10 mouse cellular contexts compared by ENCODE assay signal in the genomic region with DNA sequence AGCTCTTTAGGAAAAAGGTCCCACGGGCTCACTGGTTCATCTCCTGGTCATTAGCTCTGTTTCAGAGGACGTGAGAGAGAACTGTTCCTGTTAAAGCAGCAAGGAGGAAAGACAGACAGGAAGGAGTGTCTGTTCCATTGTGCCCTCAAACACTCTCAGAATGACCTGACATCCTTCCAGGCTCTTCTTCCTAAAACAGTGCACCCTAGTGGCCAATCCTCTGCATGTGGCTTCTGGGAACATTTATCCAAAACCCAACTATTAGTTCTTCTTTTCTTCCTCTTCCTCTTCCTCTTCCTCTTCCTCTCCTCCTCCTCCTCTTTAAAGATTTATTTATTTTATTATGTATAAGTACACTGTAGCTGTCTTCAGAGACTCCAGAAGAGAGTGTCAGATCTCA. TPM values are rescaled to one million over a fixed set of nuclear protein-coding genes. Genes with fewer than 3 reads are reported as not detected.
DNase-seq lines count a peak whose midpoint lies in the region; ATAC-seq and TF ChIP-seq lines count a peak whose summit lies in the region.
"Had no signal": no experiment of that assay in that cellular context is flagged by ENCODE, and none has a peak within 500 bp of the region (broad histone marks: within the 10 kb centered on the region; RNA-seq: fewer than 3 reads in every experiment).

No protein-coding gene starts in this region.

- CTCF ChIA-PET in Patski (lab: Charles Lee) = interaction anchor here (0.8 to 1.8 kb wide), 5 partner anchors 10 to 105 kb away, joined by 3 to 7 read pairs (median 3); no protein-coding TSS in a partner anchor

- no peak overlapping the region for H3K4me2 ChIP-seq in midbrain, embryonic 11.5 days
- H3K4me2 ChIP-seq: stomach, embryonic 15.5 days had no signal

- no peak overlapping the region for H3K27ac ChIP-seq in left cerebral cortex, adult 2 months
- no peak overlapping the region for H3K27ac ChIP-seq in midbrain, embryonic 11.5 days (ENCODE audit: low read depth, low read length)
- H3K27ac ChIP-seq: stomach, embryonic 15.5 days had no signal

- ATAC-seq in Patski = no peak
- ATAC-seq in megakaryocyte-erythroid progenitor cell, adult 5-6 weeks (replicated peaks; ENCODE audit: low FRiP score, low TSS enrichment, poor library complexity, severe bottlenecking) = peak; percentile 84; the same call in 1 of the 2 replicates
- ATAC-seq in midbrain, embryonic 11.5 days (ENCODE audit: low FRiP score) = no peak
- ATAC-seq: hindbrain, embryonic 16.5 days had no signal

- no peaks in the 10 kb centered on the region for H3K4me1 ChIP-seq in midbrain, embryonic 11.5 days (ENCODE audit: control insufficient read depth, insufficient read depth, low read length)
- H3K4me1 ChIP-seq: stomach, embryonic 15.5 days had no signal

- H3K4me3 ChIP-seq in left cerebral cortex, adult 2 months = no peak overlapping the region
- H3K4me3 ChIP-seq in midbrain, embryonic 11.5 days (ENCODE audit: low read depth, low read length) = no peak overlapping the region
- H3K4me3 ChIP-seq: stomach, embryonic 15.5 days had no signal

- DNase-seq in embryo, embryonic 10 days (ENCODE audit: low spot score) = peak; percentile 60
- no peak for DNase-seq in embryo, embryonic 9.5 days (ENCODE audit: extremely low spot score)
- DNase-seq in left cerebral cortex, adult 2 months (ENCODE audit: extremely low spot score in 1 of 2, low spot score in 2 of 2) = no peak
- DNase-seq in left cerebral cortex, adult 9 months (ENCODE audit: low spot score in 2 of 2) = no peak
- no peak for DNase-seq in Patski (ENCODE audit: low read depth, low spot score)
- no peak for DNase-seq in frontal cortex, postnatal 10 days (ENCODE audit: low spot score in 2 of 2)
- DNase-seq in midbrain, embryonic 11.5 days (ENCODE audit: low spot score, missing footprints) = no peak

- no peaks in the 10 kb centered on the region for H3K9me3 ChIP-seq in midbrain, embryonic 11.5 days (ENCODE audit: control insufficient read depth, low read length)
- H3K9me3 ChIP-seq: stomach, embryonic 15.5 days had no signal

- no peaks in the 10 kb centered on the region for H3K27me3 ChIP-seq in Patski
- no peaks in the 10 kb centered on the region for H3K27me3 ChIP-seq in midbrain, embryonic 11.5 days (ENCODE audit: control insufficient read depth, insufficient read depth, low read length)
- H3K27me3 ChIP-seq: stomach, embryonic 15.5 days had no signal

- in situ Hi-C loops in Patski (cut with MboI; ENCODE audit: low pct_unique_long_range_greater_than_20kb) = no loop called here

- POLR2A ChIA-PET in Patski (lab: Charles Lee) = no interaction called here

- peak; percentile 61 for TF ChIP-seq CTCF in left cerebral cortex, adult 2 months (IDR thresholded peaks at IDR 0.05)
- TF ChIP-seq CTCF in Patski (IDR thresholded peaks at IDR 0.05) = peak; percentile 73

- intact Hi-C loops in left cerebral cortex, adult 2 months (cut with DNase I) = no loop called here

- no peaks in the 10 kb centered on the region for H3K36me3 ChIP-seq in midbrain, embryonic 11.5 days (ENCODE audit: control insufficient read depth, insufficient read depth, low read length)
- H3K36me3 ChIP-seq: stomach, embryonic 15.5 days had no signal

- WGBS in midbrain, embryonic 11.5 days = 48% methylated on average over 2 of the region's 2 CpGs

- no peak overlapping the region for H3K9ac ChIP-seq in midbrain, embryonic 11.5 days (ENCODE audit: low read length)
- H3K9ac ChIP-seq: stomach, embryonic 15.5 days had no signal

RNA-seq across cellular contexts. Expression of a gene that starts 20.7 kb away (rescaled TPM):
- 100 to 1,000 TPM; 164 to 167 TPM for total RNA-seq in left cerebral cortex, adult 2 months (2021)
- polyA plus RNA-seq in Patski (2021) = 46.6 TPM
- total RNA-seq in megakaryocyte-erythroid progenitor cell, adult 5-6 weeks (2014; fragmentation: Nextera tagmentation) = 66.3 and 76.7 TPM in 2 replicates
- total RNA-seq in megakaryocyte-erythroid progenitor cell, adult 5-6 weeks (2017) = 56.5 and 66.8 TPM in 2 replicates
- polyA plus RNA-seq in midbrain, embryonic 11.5 days (2014; fragmentation: Nextera tagmentation; extraction: Ambion mirVana) = 192 and 212 TPM in 2 replicates

RNA-seq across cellular contexts. Expression of a gene that starts 24.5 kb away (rescaled TPM):
- total RNA-seq in left cerebral cortex, adult 2 months (2021) = 10 to 100 TPM; 49.5 to 61.2 TPM
- polyA plus RNA-seq in Patski (2021) = 522 TPM
- total RNA-seq in megakaryocyte-erythroid progenitor cell, adult 5-6 weeks (2014; fragmentation: Nextera tagmentation) = 204 and 213 TPM in 2 replicates
- total RNA-seq in megakaryocyte-erythroid progenitor cell, adult 5-6 weeks (2017) = 395 and 654 TPM in 2 replicates
- 886 and 907 TPM in 2 replicates for polyA plus RNA-seq in midbrain, embryonic 11.5 days (2014; fragmentation: Nextera tagmentation; extraction: Ambion mirVana)

RNA-seq across cellular contexts. Expression of a gene that starts 42.2 kb away (rescaled TPM):
- 10 to 100 TPM; 68.4 to 72.4 TPM for total RNA-seq in left cerebral cortex, adult 2 months (2021)
- polyA plus RNA-seq in Patski (2021) = 36.9 TPM
- total RNA-seq in megakaryocyte-erythroid progenitor cell, adult 5-6 weeks (2014; fragmentation: Nextera tagmentation) = 14.2 and 16.5 TPM in 2 replicates
- total RNA-seq in megakaryocyte-erythroid progenitor cell, adult 5-6 weeks (2017) = 11.1 and 25.0 TPM in 2 replicates
- polyA plus RNA-seq in midbrain, embryonic 11.5 days (2014; fragmentation: Nextera tagmentation; extraction: Ambion mirVana) = 128 and 132 TPM in 2 replicates
